Mouse (Mus musculus): ENCODE results near the gene Hes2. TPM values are rescaled to one million over a fixed set of nuclear protein-coding genes. Genes with fewer than 3 reads are reported as not detected.
A peak's percentile ranks its signal among the peaks of the same experiment; 100 is the strongest.

The Hes2 gene
- polyA plus RNA-seq, 1 experiment from 2014 or later = not detected

GRCm38 (mm10) chr4:152184353-152185035 is 25.8 kb downstream of the Hes2 start:
- 67% methylated on average over 7 of the region's 7 CpGs for WGBS
- no peak for ATAC-seq (replicated peaks; ENCODE audit: low FRiP score, low TSS enrichment, low read depth)

GRCm38 (mm10) chr4:152185137-152185509 is 26.5 kb downstream of the Hes2 start:
- H3K9ac ChIP-seq (ENCODE audit: low read length) = peak overlapping the region; percentile 11; the same call in 1 of the 2 replicates
- peak overlapping the region; percentile 54 for H3K4me2 ChIP-seq (ENCODE audit: low read length)
- H3K4me3 ChIP-seq (ENCODE audit: low read depth, low read length) = peak overlapping the region; percentile 30; the same call in 1 of the 2 replicates
- no peaks in the 10 kb centered on the region for H3K27me3 ChIP-seq (replicated peaks; ENCODE audit: control insufficient read depth, insufficient read depth, low read length)
- 3% methylated on average over 3 of the region's 3 CpGs for WGBS
- peak overlapping the region; percentile 90 for H3K27ac ChIP-seq (ENCODE audit: low read depth)
- peak; percentile 66 for DNase-seq (ENCODE audit: low spot score)
- no peaks in the 10 kb centered on the region for H3K36me3 ChIP-seq (ENCODE audit: control insufficient read depth, insufficient read depth, low read length)
- peaks cover 16% of the 10 kb centered on the region for H3K4me1 ChIP-seq (replicated peaks; ENCODE audit: control insufficient read depth, insufficient read depth, low read length)
- no peaks in the 10 kb centered on the region for H3K9me3 ChIP-seq (ENCODE audit: control insufficient read depth, low read length)
- ATAC-seq (replicated peaks; ENCODE audit: low FRiP score, low TSS enrichment, low read depth) = peak; percentile 59

More at GRCm38 (mm10) chr4:152184353-152185035, 25.8 kb downstream of the Hes2 start:
- Histone ChIP-seq H3K27ac (ENCODE audit: low read depth) (no peak overlapping the region), H3K36me3 (ENCODE audit: control insufficient read depth, insufficient read depth, low read length) (no peaks in the 10 kb centered on the region), H3K4me3 (ENCODE audit: low read depth, low read length) (no peak overlapping the region), H3K4me1 (replicated peaks; ENCODE audit: control insufficient read depth, insufficient read depth, low read length) (peaks cover 16% of the 10 kb centered on the region), H3K9ac (ENCODE audit: low read length) (no peak overlapping the region), H3K9me3 (ENCODE audit: control insufficient read depth, low read length) (no peaks in the 10 kb centered on the region), H3K27me3 (replicated peaks; ENCODE audit: control insufficient read depth, insufficient read depth, low read length) (peaks cover 1% of the 10 kb centered on the region), H3K4me2 (ENCODE audit: low read length) (no peak overlapping the region)
- DNase-seq (ENCODE audit: low spot score) = no peak

- peak overlapping the region; percentile 30 for H3K4me3 ChIP-seq (ENCODE audit: low read depth, low read length)
- 2% methylated on average over 19 of the region's 19 CpGs for WGBS
- DNase-seq (ENCODE audit: low spot score) = peak; percentile 87
- H3K36me3 ChIP-seq (ENCODE audit: control insufficient read depth, insufficient read depth, low read length) = no peaks in the 10 kb centered on the region
- H3K4me1 ChIP-seq (replicated peaks; ENCODE audit: control insufficient read depth, insufficient read depth, low read length) = peaks cover 16% of the 10 kb centered on the region
- H3K9ac ChIP-seq (ENCODE audit: low read length) = peak overlapping the region; percentile 39; the same call in 1 of the 2 replicates
- peak overlapping the region; percentile 54 for H3K4me2 ChIP-seq (ENCODE audit: low read length)
- peak; percentile 84 for ATAC-seq (replicated peaks; ENCODE audit: low FRiP score, low TSS enrichment, low read depth)
- no peaks in the 10 kb centered on the region for H3K9me3 ChIP-seq (ENCODE audit: control insufficient read depth, low read length)
- H3K27ac ChIP-seq (ENCODE audit: low read depth) = peak overlapping the region; percentile 90
- H3K27me3 ChIP-seq (replicated peaks; ENCODE audit: control insufficient read depth, insufficient read depth, low read length) = no peaks in the 10 kb centered on the region
Measured at GRCm38 (mm10) chr4:152185510-152186204, 27.0 kb downstream of the Hes2 start.

DNA sequence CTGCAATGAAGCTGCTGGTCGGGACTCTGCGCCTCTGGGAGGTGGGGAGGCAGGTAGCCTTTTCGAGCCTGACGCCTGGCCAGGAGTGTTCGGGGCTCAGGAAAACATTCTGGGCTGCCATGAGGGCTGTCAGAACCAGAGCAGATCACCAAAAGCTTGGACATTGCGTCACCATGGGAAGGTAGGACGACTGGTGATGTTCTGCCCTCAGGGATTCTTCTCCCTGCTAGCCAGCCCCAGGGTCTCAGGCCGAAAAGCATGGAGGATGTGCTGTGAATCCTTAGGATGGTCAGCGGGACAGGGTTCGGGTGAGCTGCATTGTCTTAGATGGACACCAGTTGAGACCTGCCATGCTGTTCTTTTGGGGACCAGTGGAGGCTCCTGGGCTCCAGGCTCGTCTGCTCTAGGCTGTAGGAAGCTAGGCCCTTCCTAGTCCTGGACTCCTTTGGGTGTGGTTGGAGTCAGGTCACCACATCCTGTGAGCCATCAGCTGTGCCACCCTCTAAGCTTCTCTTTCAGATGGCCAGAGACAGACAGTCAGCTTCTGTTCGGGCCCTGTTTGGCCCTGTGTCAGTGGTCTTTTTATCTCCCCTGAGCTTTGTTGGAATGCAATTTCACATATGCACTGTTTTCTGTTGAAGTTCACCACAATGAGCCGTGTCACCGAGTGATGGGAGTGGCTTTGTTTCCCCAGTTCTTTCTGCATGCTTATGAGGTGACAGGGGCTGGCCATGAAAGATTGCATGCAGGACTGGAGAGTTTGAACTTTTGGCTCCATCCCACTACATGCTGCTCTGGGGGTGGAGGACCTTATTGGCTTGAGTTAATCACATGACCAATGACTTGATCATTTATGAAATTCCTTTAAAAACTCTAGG is 27.8 kb downstream of the Hes2 start:
- peak overlapping the region; percentile 54 for H3K4me2 ChIP-seq (ENCODE audit: low read length)
- H3K9me3 ChIP-seq (ENCODE audit: control insufficient read depth, low read length) = no peaks in the 10 kb centered on the region
- peak overlapping the region; percentile 90 for H3K27ac ChIP-seq (ENCODE audit: low read depth)
- no peaks in the 10 kb centered on the region for H3K36me3 ChIP-seq (ENCODE audit: control insufficient read depth, insufficient read depth, low read length)
- WGBS = 33% methylated on average over 14 of the region's 14 CpGs
- H3K4me3 ChIP-seq (ENCODE audit: low read depth, low read length) = peak overlapping the region; percentile 30
- ATAC-seq (replicated peaks; ENCODE audit: low FRiP score, low TSS enrichment, low read depth) (no peak), DNase-seq (ENCODE audit: low spot score) (no peak)
- H3K9ac ChIP-seq (ENCODE audit: low read length) = peak overlapping the region; percentile 39
- H3K4me1 ChIP-seq (replicated peaks; ENCODE audit: control insufficient read depth, insufficient read depth, low read length) = peaks cover 16% of the 10 kb centered on the region
- H3K27me3 ChIP-seq (replicated peaks; ENCODE audit: control insufficient read depth, insufficient read depth, low read length) = no peaks in the 10 kb centered on the region

GRCm38 (mm10) chr4:152187142-152187541 is 28.5 kb downstream of the Hes2 start:
- Histone ChIP-seq H3K9ac (ENCODE audit: low read length) (no peak overlapping the region), H3K27me3 (replicated peaks; ENCODE audit: control insufficient read depth, insufficient read depth, low read length) (no peaks in the 10 kb centered on the region), H3K4me3 (ENCODE audit: low read depth, low read length) (no peak overlapping the region), H3K27ac (ENCODE audit: low read depth) (0 out of 2 replicates have a peak overlapping the region, but pooled peaks have one; percentile 90), H3K9me3 (ENCODE audit: control insufficient read depth, low read length) (no peaks in the 10 kb centered on the region), H3K36me3 (ENCODE audit: control insufficient read depth, insufficient read depth, low read length) (no peaks in the 10 kb centered on the region), H3K4me1 (replicated peaks; ENCODE audit: control insufficient read depth, insufficient read depth, low read length) (peaks cover 16% of the 10 kb centered on the region), H3K4me2 (ENCODE audit: low read length) (peak overlapping the region; percentile 54)
- WGBS = 76% methylated on average over 9 of the region's 9 CpGs
- ATAC-seq (replicated peaks; ENCODE audit: low FRiP score, low TSS enrichment, low read depth) (no peak), DNase-seq (ENCODE audit: low spot score) (no peak)

DNA sequence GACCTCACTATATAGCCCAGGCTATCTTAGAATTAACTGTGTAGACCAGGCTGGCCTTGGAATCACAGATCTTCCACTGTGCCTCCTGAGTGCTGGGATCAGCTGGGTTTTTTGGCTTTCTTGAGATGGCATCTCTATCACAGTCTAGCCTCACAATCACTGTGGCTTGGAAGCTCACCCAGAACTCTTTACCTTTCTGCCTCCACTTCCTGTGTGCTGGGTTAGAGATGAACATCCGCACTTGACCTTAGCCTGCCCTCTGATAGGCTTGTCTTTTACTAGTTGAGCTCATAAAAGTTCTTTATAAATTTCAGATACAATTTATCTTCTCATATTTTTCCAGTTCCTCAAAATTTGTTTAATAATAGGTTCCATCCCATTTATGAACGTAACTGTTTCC is 30.0 kb downstream of the Hes2 start:
- WGBS = 87% methylated on average over 2 of the region's 2 CpGs
- peaks cover 16% of the 10 kb centered on the region for H3K4me1 ChIP-seq (replicated peaks; ENCODE audit: control insufficient read depth, insufficient read depth, low read length)
- no peak overlapping the region for H3K27ac ChIP-seq (ENCODE audit: low read depth)
- H3K4me3 ChIP-seq (ENCODE audit: low read depth, low read length) = no peak overlapping the region
- no peaks in the 10 kb centered on the region for H3K36me3 ChIP-seq (ENCODE audit: control insufficient read depth, insufficient read depth, low read length)
- no peaks in the 10 kb centered on the region for H3K27me3 ChIP-seq (replicated peaks; ENCODE audit: control insufficient read depth, insufficient read depth, low read length)
- no peaks in the 10 kb centered on the region for H3K9me3 ChIP-seq (ENCODE audit: control insufficient read depth, low read length)
- DNase-seq (ENCODE audit: low spot score) (no peak), ATAC-seq (replicated peaks; ENCODE audit: low FRiP score, low TSS enrichment, low read depth) (no peak)
- H3K4me2 ChIP-seq (ENCODE audit: low read length) = no peak overlapping the region
- no peak overlapping the region for H3K9ac ChIP-seq (ENCODE audit: low read length)

- Histone ChIP-seq H3K9ac (ENCODE audit: low read length) (no peak overlapping the region), H3K27ac (ENCODE audit: low read depth) (no peak overlapping the region), H3K27me3 (replicated peaks; ENCODE audit: control insufficient read depth, insufficient read depth, low read length) (no peaks in the 10 kb centered on the region), H3K4me1 (replicated peaks; ENCODE audit: control insufficient read depth, insufficient read depth, low read length) (peaks cover 16% of the 10 kb centered on the region), H3K4me3 (ENCODE audit: low read depth, low read length) (no peak overlapping the region), H3K4me2 (ENCODE audit: low read length) (no peak overlapping the region), H3K9me3 (ENCODE audit: control insufficient read depth, low read length) (no peaks in the 10 kb centered on the region), H3K36me3 (ENCODE audit: control insufficient read depth, insufficient read depth, low read length) (no peaks in the 10 kb centered on the region)
- ATAC-seq (replicated peaks; ENCODE audit: low FRiP score, low TSS enrichment, low read depth) = no peak
- 78% methylated on average over 6 of the region's 6 CpGs for WGBS
- DNase-seq (ENCODE audit: low spot score) = no peak
Measured at GRCm38 (mm10) chr4:152189071-152189470, 30.4 kb downstream of the Hes2 start.

DNA sequence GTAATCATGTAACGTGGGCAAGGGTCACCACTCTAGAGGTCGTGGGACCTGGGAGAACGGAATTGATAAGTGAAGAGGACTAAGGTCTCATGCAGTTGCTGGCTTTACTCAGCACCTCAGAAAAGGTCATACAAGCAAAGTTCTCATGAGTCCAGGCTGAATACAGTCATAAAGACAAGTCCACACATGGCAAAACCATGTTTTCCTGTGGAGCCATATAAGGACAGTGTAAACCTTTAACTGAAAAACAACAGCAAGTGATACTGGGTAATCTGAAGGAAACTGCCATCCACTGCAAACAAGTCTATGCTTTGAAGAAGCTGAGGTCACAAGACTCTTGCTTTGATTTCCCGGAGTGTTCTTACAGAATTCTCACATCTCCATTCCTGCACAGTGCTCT is 31.0 kb downstream of the Hes2 start:
- WGBS = 85% methylated on average over 4 of the region's 4 CpGs
- Histone ChIP-seq H3K9me3 (ENCODE audit: control insufficient read depth, low read length) (no peaks in the 10 kb centered on the region), H3K4me3 (ENCODE audit: low read depth, low read length) (no peak overlapping the region), H3K4me2 (ENCODE audit: low read length) (no peak overlapping the region), H3K27me3 (replicated peaks; ENCODE audit: control insufficient read depth, insufficient read depth, low read length) (no peaks in the 10 kb centered on the region), H3K4me1 (replicated peaks; ENCODE audit: control insufficient read depth, insufficient read depth, low read length) (peaks cover 16% of the 10 kb centered on the region), H3K9ac (ENCODE audit: low read length) (no peak overlapping the region), H3K27ac (ENCODE audit: low read depth) (no peak overlapping the region), H3K36me3 (ENCODE audit: control insufficient read depth, insufficient read depth, low read length) (no peaks in the 10 kb centered on the region)
- ATAC-seq (replicated peaks; ENCODE audit: low FRiP score, low TSS enrichment, low read depth) = no peak
- DNase-seq (ENCODE audit: low spot score) = no peak

All from intestine, embryonic 14.5 days (tissue).